Mouse (Mus musculus) lung, postnatal 0 days (tissue): ENCODE data around the gene Ddx17.

Source experiments
- CTCF ChIP-seq: IDR thresholded peaks from 2 replicates; pipeline ENCODE4 v1.5.1; 2016; ENCODE audit warnings: antibody characterized with exemption, mild to moderate bottlenecking
- EP300 ChIP-seq: IDR thresholded peaks from 2 replicates; pipeline ENCODE4 v1.6.1; 2016; ENCODE audit warnings: antibody characterized with exemption, mild to moderate bottlenecking, control low read depth

DNA sequence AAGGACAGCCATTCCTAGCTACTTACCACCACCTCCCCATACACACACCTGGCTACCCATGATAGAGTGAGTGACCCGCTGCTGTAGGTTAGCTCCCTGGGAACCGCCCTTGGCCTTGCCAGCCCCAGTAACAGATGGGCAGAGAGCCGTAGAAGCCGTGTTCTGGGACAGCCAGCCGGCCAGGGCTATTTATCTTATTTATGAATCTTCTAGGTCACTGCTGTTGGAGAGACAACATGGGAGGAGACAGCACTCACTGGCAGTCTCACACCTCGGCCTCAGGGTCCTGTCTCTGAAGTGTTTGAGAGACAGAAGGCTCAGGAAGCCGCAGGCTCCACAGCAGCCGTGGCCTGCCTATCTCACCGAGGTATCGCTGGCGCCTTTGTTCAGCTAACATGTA lies 57.1 kb downstream of the Ddx17 start:
- no peak for TF ChIP-seq EP300
- TF ChIP-seq CTCF: no peak
